Mouse (Mus musculus) G1E (cell line): ENCODE data around the gene Eef2kmt.

Source experiments
- CTCF ChIP-seq: IDR thresholded peaks from 2 replicates; pipeline ENCODE4 v1.5.1; 2012; ENCODE audit warnings: low read depth, low read length, inconsistent platforms, mixed read lengths
- GATA1 ChIP-seq: IDR thresholded peaks from 2 replicates; pipeline ENCODE4 v1.6.1; 2012; ENCODE audit warnings: borderline replicate concordance, low read length, inconsistent platforms, mixed read lengths
- POLR2AphosphoS5 ChIP-seq: IDR thresholded peaks from 2 replicates; pipeline ENCODE4 v1.6.1; 2012; ENCODE audit warnings: low read depth, low read length, inconsistent platforms; ENCODE audit not compliant: insufficient replicate concordance

GRCm38 (mm10) chr16:5255081-5255740, 572 bp downstream of the Eef2kmt start:
- TF ChIP-seq CTCF, result no peak
- no peak for TF ChIP-seq GATA1
- no peak for TF ChIP-seq POLR2AphosphoS5
